Mouse (Mus musculus): ENCODE measurements around the gene Scgb1b12.
"Not testable (repeated sequence)": the region's sequence is repeated elsewhere in the genome, so short reads cannot be mapped to it uniquely, and the experiment has no call there.

Gene Scgb1b12

DNA sequence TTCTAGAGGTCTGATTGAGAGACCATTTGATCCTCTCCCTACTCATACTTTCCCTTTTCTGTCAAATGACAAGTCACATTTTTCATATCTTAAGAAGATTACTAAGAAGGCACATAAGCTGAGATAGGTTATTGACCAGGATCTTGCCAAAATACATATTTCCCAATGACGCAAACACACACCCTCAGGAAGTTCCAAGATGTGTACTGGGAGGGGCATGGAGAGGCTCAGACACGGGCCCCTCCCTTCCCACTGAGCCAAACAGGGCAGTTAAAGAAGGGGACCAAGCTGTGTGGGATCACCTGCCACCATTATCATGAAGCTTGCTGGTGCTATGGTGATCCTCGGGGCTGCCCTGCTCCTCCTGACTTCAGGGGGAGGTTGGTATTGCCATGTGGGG lies at the start of gene Scgb1b12:
Scgb1b12 (plus strand) TSS at position 301 of the 400 bp plus-strand sequence.
- not testable (repeated sequence) for DNase-seq (ENCODE audit: low read depth in 2 of 2, low spot score in 2 of 2)

DNA sequence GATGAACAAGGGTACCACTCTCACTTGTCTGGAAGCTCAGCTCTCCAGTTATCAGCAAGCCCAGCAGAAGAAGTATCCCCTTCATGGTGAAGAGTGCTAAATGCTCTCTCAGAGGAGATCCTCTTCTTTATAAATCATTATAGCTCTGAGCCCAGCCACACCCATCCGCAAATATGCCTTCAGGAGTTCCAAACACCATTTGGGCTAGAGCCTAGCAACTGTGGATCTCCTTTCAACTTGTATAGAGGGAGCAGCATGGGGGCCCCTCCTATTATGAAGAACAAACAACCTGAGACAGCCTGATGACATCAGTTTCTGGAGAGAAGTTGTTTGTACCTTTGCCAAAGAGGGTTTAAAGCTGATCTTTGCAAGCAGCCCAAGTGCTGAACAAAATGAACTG lies 6.8 kb upstream of the Scgb1b12 start, which contains the start of gene Scgb2b12:
Scgb2b12 (minus strand) TSS at position 101 of the 400 bp plus-strand sequence.
- DNase-seq (ENCODE audit: low read depth in 2 of 2, low spot score in 2 of 2): not testable (repeated sequence)
